Mouse (Mus musculus): ENCODE results near the gene Olfr610.
"Not testable (repeated sequence)": the region's sequence is repeated elsewhere in the genome, so short reads cannot be mapped to it uniquely, and the experiment has no call there.

Olfr610 gene

GRCm38 (mm10) chr7:103512022-103512421 is at the start of gene Olfr610:
Gene Olfr610 (minus strand): TSS chr7:103512122.
- no peak for DNase-seq (ENCODE audit: low read depth)

- DNase-seq (ENCODE audit: low read depth), result no peak
These were observed 43.9 kb upstream of the Olfr610 start, which contains the start of gene Olfr615 for GRCm38 (mm10) chr7:103555779-103556178. Gene Olfr615 (plus strand): TSS chr7:103556079.

- DNase-seq (ENCODE audit: low read depth), result no peak
These were observed 35.9 kb upstream of the Olfr610 start, which contains the start of gene Olfr613 for GRCm38 (mm10) chr7:103547774-103548173. Gene Olfr613 (plus strand): TSS chr7:103548074.

- DNase-seq (ENCODE audit: low read depth), result not testable (repeated sequence)
These were observed 30.7 kb upstream of the Olfr610 start, which contains the start of gene Olfr612 for GRCm38 (mm10) chr7:103542617-103543016. Gene Olfr612 (minus strand): TSS chr7:103542717.

GRCm38 (mm10) chr7:103520746-103521145 is 8.8 kb upstream of the Olfr610 start, which contains the start of gene Olfr611:
Gene Olfr611 (minus strand): TSS chr7:103520846.
- not testable (repeated sequence) for DNase-seq (ENCODE audit: low read depth)

GRCm38 (mm10) chr7:103497962-103498361 is 14.0 kb downstream of the Olfr610 start, which contains the start of gene Olfr609:
Gene Olfr609 (minus strand): TSS chr7:103498062.
- DNase-seq (ENCODE audit: low read depth), result no peak

GRCm38 (mm10) chr7:103477106-103477505 is 34.8 kb downstream of the Olfr610 start:
- DNase-seq (ENCODE audit: low read depth), result not testable (repeated sequence)

GRCm38 (mm10) chr7:103469577-103469976 is 42.3 kb downstream of the Olfr610 start, which contains the start of gene Olfr608:
Gene Olfr608 (plus strand): TSS chr7:103469877.
- DNase-seq (ENCODE audit: low read depth), result no peak

- no peak for DNase-seq (ENCODE audit: low read depth)
These were observed 51.3 kb downstream of the Olfr610 start for GRCm38 (mm10) chr7:103460590-103460989.
